Mouse (Mus musculus) thymus, postnatal 14 days (tissue): ENCODE measurements at regions not wholly inside any gene's neighbourhood (a gene's known extent, or its start where the extent isn't known, plus 50 kb on each side); places are given as distances from the start of the nearest gene placed in this dataset.

Experiments
- DNase-seq: peaks from one replicate; pipeline ENCODE4 v3.0.0; 2021

- no peak for DNase-seq
These were observed 657.0 kb downstream of the Slc22a22 start for GRCm38 (mm10) chr15:56820256-56820976.

- DNase-seq = no peak
These were observed 659.2 kb downstream of the Slc22a22 start for GRCm38 (mm10) chr15:56818158-56818690.

- DNase-seq = no peak
These were observed 659.9 kb downstream of the Slc22a22 start for GRCm38 (mm10) chr15:56817204-56818157.

GRCm38 (mm10) chr15:56813876-56814275 is 663.5 kb downstream of the Slc22a22 start:
- no peak for DNase-seq

GRCm38 (mm10) chr15:56810151-56810550 is 667.3 kb downstream of the Slc22a22 start:
- no peak for DNase-seq

GRCm38 (mm10) chr15:56807611-56808010 is 669.8 kb downstream of the Slc22a22 start:
- DNase-seq = no peak

GRCm38 (mm10) chr15:56801933-56802332 is 675.5 kb downstream of the Slc22a22 start:
- DNase-seq = no peak

GRCm38 (mm10) chr15:56775431-56775830 is 702.0 kb downstream of the Slc22a22 start:
- DNase-seq = no peak

GRCm38 (mm10) chr15:56774648-56775393 is 702.6 kb downstream of the Slc22a22 start:
- DNase-seq = no peak

- no peak for DNase-seq
These were observed 711.1 kb downstream of the Slc22a22 start for GRCm38 (mm10) chr15:56766356-56766755.

GRCm38 (mm10) chr15:56764957-56765482 is 712.4 kb downstream of the Slc22a22 start:
- no peak for DNase-seq

GRCm38 (mm10) chr15:56764019-56764418 is 713.4 kb downstream of the Slc22a22 start:
- DNase-seq = no peak

GRCm38 (mm10) chr15:56746698-56747097 is 730.7 kb downstream of the Slc22a22 start:
- no peak for DNase-seq

- no peak for DNase-seq
These were observed 732.5 kb downstream of the Slc22a22 start for GRCm38 (mm10) chr15:56744915-56745314.
